Mouse (Mus musculus) embryonic stem cell, embryonic (primary cell): Measurements from ENCODE around the gene Fam219b.

Source experiments
- CTCF ChIA-PET, 4 experiments: fragments of 300-600 bp in 2 of 4; fragments of 350-600 bp in 2 of 4; sonication (Branson Sonifier 250); formaldehyde crosslinking; loops; one replicate each; lab custom pipeline; 2022; ENCODE audit warnings: inconsistent platforms in 2 of 4; lab: Charles Lee
- POLR2A ChIA-PET, 4 experiments: fragments of 300-600 bp in 2 of 4; fragments of 350-600 bp in 2 of 4; sonication (Branson Sonifier 250); formaldehyde crosslinking; loops; one replicate each; lab custom pipeline; 2022; ENCODE audit warnings: antibody characterized with exemption in 4 of 4, inconsistent platforms in 1 of 4; lab: Charles Lee

Fam219b gene

GRCm38 (mm10) chr9:57520375-57521055 is 16.8 kb upstream of the Fam219b start:
- POLR2A ChIA-PET: interaction anchor here (0.5 to 7.3 kb wide), 103 partner anchors 8 to 1396 kb away, joined by 3 to 169 read pairs (median 4); partner anchors contain the start of genes Rpp25 (in 4 of the 4), Scamp5 (in 4 of the 4), Ppcdc (in 3 of the 4) and 1700017B05Rik (in 2 of the 4)
- CTCF ChIA-PET: interaction anchor here (0.5 to 2.0 kb wide), 19 partner anchors 10 to 629 kb away, joined by 3 to 8 read pairs (median 3); partner anchors contain the start of genes Rpp25 (in 2 of the 4) and Man2c1 (in 1 of the 4)

- CTCF ChIA-PET: interaction anchor here (0.5 to 2.0 kb wide), 20 partner anchors 10 to 630 kb away, joined by 3 to 8 read pairs (median 4); partner anchors contain the start of genes Rpp25 (in 2 of the 4), Csk (in 1 of the 4) and Man2c1 (in 1 of the 4)
- POLR2A ChIA-PET: interaction anchor here (0.6 to 6.8 kb wide), 113 partner anchors 8 to 1397 kb away, joined by 3 to 102 read pairs (median 4); partner anchors contain the start of genes Rpp25 (in 4 of the 4), Scamp5 (in 4 of the 4), 1700017B05Rik (in 2 of the 4) and Fam219b (in 2 of the 4)
These were observed 16.0 kb upstream of the Fam219b start, which contains the start of gene Cox5a for GRCm38 (mm10) chr9:57521056-57521911. Cox5a (plus strand) TSS chr9:57521274.

GRCm38 (mm10) chr9:57522114-57522860 is 15.0 kb upstream of the Fam219b start:
- ChIA-PET POLR2A (interaction anchor here (0.6 to 6.8 kb wide), 68 partner anchors 8 to 753 kb away, joined by 3 to 102 read pairs (median 5); partner anchors contain the start of genes Rpp25 (in 4 of the 4), Scamp5 (in 3 of the 4), Fam219b (in 2 of the 4) and 1700017B05Rik (in 1 of the 4)), CTCF (interaction anchor here (0.6 to 2.0 kb wide), 10 partner anchors 8 to 359 kb away, joined by 3 to 8 read pairs (median 4); partner anchors contain the start of genes Rpp25 (in 2 of the 4) and Csk (in 1 of the 4))

GRCm38 (mm10) chr9:57522861-57523246 is 14.5 kb upstream of the Fam219b start:
- POLR2A ChIA-PET: interaction anchor here in 3 of 4 experiments (0.5 to 6.8 kb wide), 34 partner anchors 8 to 242 kb away, joined by 3 to 102 read pairs (median 6); partner anchors contain the start of genes Rpp25 (in 3 of the 3) and Fam219b (in 1 of the 3)

GRCm38 (mm10) chr9:57523754-57524153 is 13.6 kb upstream of the Fam219b start:
- ChIA-PET POLR2A (interaction anchor here in 3 of 4 experiments (0.6 to 6.8 kb wide), 33 partner anchors 8 to 220 kb away, joined by 3 to 102 read pairs (median 4); partner anchors contain the start of genes Rpp25 (in 2 of the 3), Scamp5 (in 2 of the 3), Csk (in 1 of the 3) and Mpi (in 1 of the 3)), CTCF (interaction anchor here (0.7 to 2.4 kb wide), 19 partner anchors 9 to 221 kb away, joined by 3 to 13 read pairs (median 4); partner anchors contain the start of gene Csk (in 1 of the 4))

More at GRCm38 (mm10) chr9:57522861-57523246, 14.5 kb upstream of the Fam219b start:
- CTCF ChIA-PET: interaction anchor here in 3 of 4 experiments (0.6 to 2.4 kb wide), 9 partner anchors 9 to 360 kb away, joined by 3 to 13 read pairs (median 4); no protein-coding TSS in a partner anchor

DNA sequence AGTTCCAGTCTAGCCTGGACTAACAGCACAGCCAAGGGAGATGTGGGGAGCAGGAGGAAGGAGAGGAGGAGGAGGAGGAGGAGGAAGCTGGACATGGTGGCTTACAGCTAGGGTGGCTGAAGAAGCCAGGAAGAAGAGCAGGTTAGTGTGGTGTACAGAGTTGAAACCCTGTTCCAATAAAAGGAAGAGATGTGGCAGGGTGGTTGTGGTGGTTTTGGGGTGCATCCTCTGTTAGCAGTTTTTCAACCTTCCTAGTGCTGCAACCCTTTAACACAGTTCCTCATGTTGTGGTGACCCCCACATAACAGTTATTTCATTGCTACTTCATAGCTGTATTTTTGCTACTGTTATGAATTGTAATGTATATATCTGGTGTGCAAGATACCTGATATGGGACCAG is 12.9 kb upstream of the Fam219b start:
- ChIA-PET CTCF (interaction anchor here (0.6 to 2.4 kb wide), 24 partner anchors 8 to 262 kb away, joined by 3 to 13 read pairs (median 4); partner anchors contain the start of genes 1700017B05Rik (in 1 of the 4) and Csk (in 1 of the 4)), POLR2A (interaction anchor here in 3 of 4 experiments (0.6 to 6.8 kb wide), 27 partner anchors 8 to 219 kb away, joined by 3 to 102 read pairs (median 5); partner anchors contain the start of genes Rpp25 (in 2 of the 3), Csk (in 1 of the 3), Mpi (in 1 of the 3) and Scamp5 (in 1 of the 3))

- ChIA-PET POLR2A (interaction anchor here in 2 of 4 experiments (0.7 to 6.8 kb wide), 10 partner anchors 9 to 68 kb away, joined by 3 to 102 read pairs (median 8); partner anchors contain the start of gene Rpp25 (in 2 of the 2)), CTCF (interaction anchor here in 1 of 4 experiments (2.0 to 2.4 kb wide), 2 partner anchors 9 to 40 kb away, joined by 4 to 9 read pairs; no protein-coding TSS in a partner anchor)
These were observed 11.8 kb upstream of the Fam219b start for GRCm38 (mm10) chr9:57525516-57525915.

- ChIA-PET POLR2A (interaction anchor here in 2 of 4 experiments (0.8 to 6.8 kb wide), 11 partner anchors 10 to 232 kb away, joined by 3 to 102 read pairs (median 4); partner anchors contain the start of genes Rpp25 (in 2 of the 2) and Ppcdc (in 1 of the 2)), CTCF (interaction anchor here in 2 of 4 experiments (0.6 to 2.4 kb wide), 5 partner anchors 10 to 130 kb away, joined by 3 to 9 read pairs (median 4); no protein-coding TSS in a partner anchor)
These were observed 10.9 kb upstream of the Fam219b start for GRCm38 (mm10) chr9:57526435-57526834.

- CTCF ChIA-PET: interaction anchor here in 2 of 4 experiments (0.6 to 1.7 kb wide), 3 partner anchors 8 to 362 kb away, joined by 3 to 7 read pairs (median 4); no protein-coding TSS in a partner anchor
- POLR2A ChIA-PET: interaction anchor here in 2 of 4 experiments (0.5 to 4.0 kb wide), 13 partner anchors 8 to 1324 kb away, joined by 3 to 18 read pairs (median 5); partner anchors contain the start of genes Cox5a (in 2 of the 2), Rpp25 (in 2 of the 2) and Scamp5 (in 1 of the 2)
These were observed 5.4 kb upstream of the Fam219b start for GRCm38 (mm10) chr9:57531946-57532345.

GRCm38 (mm10) chr9:57536362-57536761 is 966 bp upstream of the Fam219b start:
- CTCF ChIA-PET: interaction anchor here in 3 of 4 experiments (0.6 to 1.6 kb wide), 15 partner anchors 11 to 389 kb away, joined by 3 to 8 read pairs (median 4); partner anchors contain the start of gene Cox5a (in 2 of the 3)

DNA sequence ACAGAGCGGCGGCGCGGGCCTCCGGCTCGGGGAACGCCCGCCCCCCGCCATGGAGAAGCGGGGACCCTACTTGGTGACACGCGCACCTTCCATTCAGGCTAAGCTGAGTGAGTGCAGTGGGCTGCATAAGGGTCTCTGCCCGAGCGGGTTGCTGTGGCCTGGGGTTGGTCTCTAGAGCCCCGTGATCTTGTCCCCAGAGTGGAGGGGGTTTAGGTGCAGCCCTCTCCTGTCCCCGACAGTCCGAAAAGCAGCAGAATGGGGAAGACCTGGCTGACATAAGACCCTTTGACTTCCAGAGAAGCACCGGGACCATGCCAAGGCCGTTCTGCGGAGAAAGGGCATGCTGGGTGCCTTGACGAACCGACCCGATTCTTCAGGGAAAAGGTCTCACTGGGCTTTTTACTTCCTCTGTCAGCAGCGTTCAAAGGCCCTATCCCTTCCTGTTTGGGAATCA is 427 bp downstream of the Fam219b start:
- CTCF ChIA-PET: interaction anchor here in 2 of 4 experiments (0.5 to 1.0 kb wide), 6 partner anchors 21 to 670 kb away, joined by 3 to 5 read pairs (median 3); partner anchors contain the start of gene Csk (in 1 of the 2)
- POLR2A ChIA-PET: interaction anchor here (0.6 to 5.5 kb wide), 19 partner anchors 8 to 562 kb away, joined by 3 to 24 read pairs (median 4); partner anchors contain the start of genes Cox5a (in 4 of the 4), Mpi (in 2 of the 4), Rpp25 (in 1 of the 4) and Scamp2 (in 1 of the 4)

More at GRCm38 (mm10) chr9:57536362-57536761, 966 bp upstream of the Fam219b start:
- POLR2A ChIA-PET: interaction anchor here (0.6 to 5.5 kb wide), 37 partner anchors 9 to 989 kb away, joined by 3 to 24 read pairs (median 4); partner anchors contain the start of genes Cox5a (in 3 of the 4), Rpp25 (in 2 of the 4), Man2c1 (in 1 of the 4) and Mpi (in 1 of the 4)

GRCm38 (mm10) chr9:57539550-57539949 is 2.2 kb downstream of the Fam219b start:
- ChIA-PET POLR2A (interaction anchor here in 2 of 4 experiments (0.7 to 3.2 kb wide), 17 partner anchors 8 to 54 kb away, joined by 3 to 22 read pairs (median 4); partner anchors contain the start of genes Cox5a (in 2 of the 2), Mpi (in 2 of the 2) and Scamp2 (in 1 of the 2)), CTCF (interaction anchor here in 3 of 4 experiments (0.6 to 1.2 kb wide), 4 partner anchors 11 to 197 kb away, joined by 3 read pairs; no protein-coding TSS in a partner anchor)

DNA sequence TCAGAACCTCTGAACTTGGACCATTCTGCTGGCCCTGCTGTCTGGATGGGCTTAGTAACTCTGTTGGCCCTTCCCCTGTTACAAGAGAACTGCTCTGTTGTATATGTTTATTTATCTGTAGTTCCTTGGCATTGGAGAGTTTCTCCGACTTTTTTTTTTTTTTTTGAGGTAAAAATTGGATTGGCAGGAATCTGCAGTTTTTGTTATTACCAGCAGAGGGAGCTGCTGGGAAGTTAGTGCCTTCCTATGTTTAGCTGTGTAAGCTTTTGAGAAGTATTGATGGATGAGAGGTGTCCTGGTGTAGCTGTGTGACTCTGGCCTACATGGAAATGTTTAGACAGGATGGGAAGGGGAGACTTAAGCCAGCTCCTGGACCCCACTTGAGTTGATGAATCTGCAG is 4.0 kb downstream of the Fam219b start:
- POLR2A ChIA-PET: interaction anchor here (0.6 to 2.8 kb wide), 32 partner anchors 10 to 456 kb away, joined by 3 to 22 read pairs (median 3); partner anchors contain the start of genes Mpi (in 3 of the 4), Commd4 (in 1 of the 4), Cox5a (in 1 of the 4) and Csk (in 1 of the 4)
- CTCF ChIA-PET: interaction anchor here (0.6 to 1.7 kb wide), 91 partner anchors 8 to 1941 kb away, joined by 3 to 15 read pairs (median 4); partner anchors contain the start of genes Csk (in 2 of the 4), Mpi (in 2 of the 4), Cox5a (in 1 of the 4) and Cplx3 (in 1 of the 4)

DNA sequence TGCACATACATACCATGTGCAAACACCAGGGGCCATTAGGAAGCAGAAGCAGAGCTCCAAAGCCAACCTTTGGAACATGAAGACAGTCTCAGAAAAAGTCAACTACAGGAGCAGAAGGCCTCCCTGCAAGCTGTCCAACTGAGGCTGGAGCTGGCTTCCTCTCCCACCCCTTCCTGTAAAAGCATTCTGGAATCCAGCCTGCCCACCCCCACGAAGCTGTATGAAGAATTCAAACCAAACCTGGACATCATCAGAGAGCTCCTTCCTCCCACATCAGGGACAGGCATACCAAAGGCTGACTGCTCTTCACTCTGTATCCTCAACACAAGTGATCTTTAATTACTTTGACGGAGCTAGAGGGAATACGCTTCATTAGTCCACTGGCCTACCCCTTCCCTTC is 6.6 kb downstream of the Fam219b start:
- ChIA-PET POLR2A (interaction anchor here in 3 of 4 experiments (0.6 to 3.2 kb wide), 17 partner anchors 9 to 120 kb away, joined by 3 to 15 read pairs (median 4); partner anchors contain the start of genes Mpi (in 3 of the 3), Scamp2 (in 2 of the 3), Csk (in 1 of the 3) and Rpp25 (in 1 of the 3)), CTCF (interaction anchor here in 2 of 4 experiments (0.5 to 1.5 kb wide), 3 partner anchors 17 to 43 kb away, joined by 3 to 4 read pairs (median 4); no protein-coding TSS in a partner anchor)
